Mouse (Mus musculus): ENCODE measurements around the gene Elmod3.

The Elmod3 gene

DNA sequence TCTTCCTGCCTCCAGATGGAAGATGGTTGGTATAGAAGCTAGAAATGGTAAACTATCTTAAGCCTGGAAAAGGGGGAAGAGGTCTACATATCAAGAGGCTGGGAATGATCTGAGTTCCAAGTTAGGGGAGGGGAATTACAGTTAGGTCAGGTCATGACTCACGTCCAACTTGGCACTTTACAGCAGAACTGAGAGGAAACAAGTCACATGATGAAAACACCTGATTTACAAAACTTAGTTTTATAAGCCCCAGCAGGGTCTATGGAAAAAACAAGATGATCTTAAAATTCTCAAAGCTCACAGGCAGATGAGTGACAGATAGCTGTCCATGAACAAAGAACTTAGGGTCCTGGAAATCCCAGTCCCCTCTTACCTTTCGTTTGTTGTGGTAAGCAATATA is 16.9 kb upstream of the Elmod3 start:
- no peak for DNase-seq (ENCODE audit: low read depth, low spot score)

DNA sequence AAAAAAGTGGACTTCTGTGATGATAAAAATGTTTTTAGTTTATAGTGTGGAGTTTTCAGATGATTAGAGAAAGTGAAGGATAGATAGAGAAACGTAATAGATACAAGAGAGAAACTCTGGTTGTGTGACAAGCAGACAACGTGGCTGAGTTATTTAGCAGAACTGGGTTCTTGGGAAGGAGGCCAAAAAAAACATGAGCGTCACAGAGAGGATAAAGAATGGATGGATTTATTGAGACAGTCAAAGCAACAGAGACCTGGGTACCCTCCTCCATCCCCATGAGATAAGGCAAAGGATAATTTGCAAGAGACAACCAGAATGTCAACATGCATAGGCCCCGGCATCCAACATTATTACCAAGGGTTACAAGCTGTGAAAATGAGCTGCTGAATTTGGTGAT is 12.0 kb upstream of the Elmod3 start:
- no peak for DNase-seq (ENCODE audit: low read depth, low spot score)

DNA sequence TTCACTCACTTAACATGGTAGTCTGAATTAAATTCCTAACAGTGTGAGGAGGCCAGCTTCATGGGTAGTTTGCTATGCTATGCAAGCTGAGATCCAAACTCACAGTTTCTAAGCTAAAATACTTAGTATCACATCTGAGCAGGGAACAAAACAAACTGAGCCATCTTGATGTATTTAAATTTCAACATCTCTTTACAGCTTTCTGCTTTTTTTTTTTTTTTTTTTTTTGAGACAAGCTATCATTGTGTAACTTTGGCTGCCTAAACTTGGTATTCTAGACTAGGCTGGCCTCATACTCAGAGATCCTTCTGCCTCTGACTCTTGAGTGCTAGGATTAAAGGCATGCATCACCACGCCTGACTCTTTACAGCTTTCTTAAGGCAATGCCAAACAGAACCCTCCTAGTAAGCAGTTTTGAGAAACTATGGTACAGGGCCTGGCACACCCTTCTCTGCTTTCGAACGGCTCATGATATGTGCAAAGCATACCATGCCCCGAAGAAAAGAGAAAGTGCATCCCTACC is 10.5 kb upstream of the Elmod3 start:
- DNase-seq (ENCODE audit: low read depth, low spot score), result no peak

DNA sequence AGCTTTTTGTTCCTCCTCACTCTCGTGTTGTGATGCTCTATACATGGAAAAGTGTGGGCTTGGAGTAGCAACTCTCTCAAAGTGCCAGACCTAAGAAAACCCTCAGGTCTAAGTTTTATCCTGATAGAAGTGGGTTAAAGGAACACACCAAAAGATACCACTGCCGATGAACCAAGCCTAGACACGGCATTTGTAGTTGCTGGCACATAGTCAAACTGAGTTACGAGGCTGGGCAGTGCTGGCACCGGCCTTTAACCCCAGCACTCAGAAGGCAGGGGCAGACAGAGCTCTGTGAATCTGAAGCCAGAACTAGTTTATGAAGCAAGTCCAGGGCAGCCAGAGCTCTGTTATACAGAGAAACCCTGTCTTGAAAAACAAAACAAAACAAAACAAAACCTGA is 9.5 kb upstream of the Elmod3 start:
- DNase-seq (ENCODE audit: low read depth, low spot score), result no peak

DNA sequence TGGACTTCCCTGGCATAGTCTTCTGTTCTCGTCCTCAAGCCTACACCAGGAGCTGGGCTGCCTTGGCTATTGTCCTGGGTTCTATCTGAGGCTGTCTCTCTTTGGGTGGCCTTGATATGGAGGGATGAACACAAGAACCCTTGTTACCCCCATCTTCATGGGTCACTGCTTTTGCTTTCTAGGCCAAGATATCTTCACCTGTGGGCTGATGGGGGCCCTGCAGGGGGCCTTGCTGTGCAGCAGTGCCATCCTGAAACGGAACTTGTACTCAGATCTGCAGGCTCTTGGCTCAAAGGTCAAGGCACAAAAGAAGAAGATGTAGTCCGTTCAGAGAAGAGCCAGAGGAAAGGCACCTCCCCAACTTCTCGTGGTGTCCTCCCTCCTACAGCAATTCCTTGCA is 8.8 kb upstream of the Elmod3 start:
- DNase-seq (ENCODE audit: low read depth, low spot score), result no peak

DNA sequence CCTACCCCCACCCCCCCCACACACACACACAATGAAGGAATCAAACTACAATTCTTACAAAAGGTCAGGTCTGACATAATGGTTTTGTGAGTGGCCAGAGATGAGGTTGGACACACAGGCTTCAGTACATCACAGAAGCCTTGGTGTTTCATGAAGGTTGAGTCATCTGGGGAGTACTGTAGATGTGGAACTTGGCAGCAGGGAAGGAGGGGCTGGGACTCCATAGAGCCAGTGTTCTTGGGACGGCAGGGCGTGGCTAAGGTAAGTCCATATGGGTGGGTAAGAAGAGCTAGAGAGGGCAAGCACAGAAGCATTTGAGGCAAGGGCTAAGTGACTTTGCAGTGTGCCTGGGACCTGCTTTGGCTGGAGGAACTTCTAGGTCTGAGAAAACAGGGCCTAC is 5.9 kb upstream of the Elmod3 start:
- DNase-seq (ENCODE audit: low read depth, low spot score), result no peak

DNA sequence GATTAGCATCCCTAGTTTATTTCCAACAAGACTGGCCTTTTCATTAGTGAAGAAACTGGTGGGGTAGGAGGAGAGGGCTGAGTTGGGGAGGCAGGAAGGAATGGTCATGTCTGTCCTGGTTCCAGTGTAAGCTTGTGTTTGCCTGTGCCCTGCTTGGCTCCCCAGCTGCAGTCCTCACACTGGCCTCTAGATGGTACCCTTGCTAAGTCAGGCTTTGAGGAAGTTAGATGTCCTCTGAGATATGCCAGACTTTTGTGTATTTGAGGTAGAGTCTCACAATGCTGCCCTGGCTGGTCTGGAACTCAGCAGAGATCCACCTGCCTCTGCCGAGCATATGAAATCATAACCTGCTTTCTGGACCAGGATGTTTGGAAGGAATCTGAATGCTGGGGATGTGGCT is 3.5 kb upstream of the Elmod3 start:
- no peak for DNase-seq (ENCODE audit: low read depth, low spot score)

DNA sequence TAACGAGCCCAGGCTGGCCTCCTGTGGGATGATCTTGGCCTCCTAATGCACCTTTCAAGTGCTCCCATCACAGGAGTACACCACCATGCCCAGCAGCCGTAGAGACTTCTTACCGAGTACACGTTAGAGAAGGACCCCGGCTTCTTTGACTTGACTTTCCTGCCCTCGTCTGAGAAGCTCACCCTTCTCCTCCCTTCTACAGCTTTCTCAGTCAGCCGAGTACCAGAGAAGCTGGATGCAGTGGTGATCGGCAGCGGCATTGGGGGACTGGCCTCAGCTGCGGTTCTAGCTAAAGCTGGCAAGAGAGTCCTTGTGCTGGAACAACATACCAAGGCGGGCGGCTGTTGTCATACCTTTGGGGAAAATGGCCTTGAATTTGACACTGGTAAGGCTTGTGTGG is 2.6 kb upstream of the Elmod3 start:
- no peak for DNase-seq (ENCODE audit: low read depth, low spot score)

DNA sequence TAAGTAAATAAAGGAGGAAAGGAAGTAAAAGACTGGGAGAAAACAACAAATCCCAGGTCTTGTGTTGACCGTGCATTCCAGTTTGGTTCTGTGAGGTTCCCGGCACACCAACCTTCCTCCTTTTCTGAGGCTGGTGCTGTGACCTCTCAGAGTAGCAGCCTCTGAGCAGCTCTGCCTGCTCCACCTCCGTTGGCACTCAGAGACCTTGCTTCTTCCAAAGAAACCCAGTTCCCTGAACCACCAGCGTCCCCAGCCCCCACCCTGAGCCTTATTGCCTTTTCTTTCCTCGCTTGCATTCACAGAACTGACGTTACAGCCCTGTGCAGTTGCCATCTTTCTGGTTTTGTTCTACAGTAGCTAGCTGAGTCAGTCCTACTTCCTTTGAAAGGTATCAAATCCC is 2.0 kb upstream of the Elmod3 start:
- DNase-seq (ENCODE audit: low read depth, low spot score), result no peak

DNA sequence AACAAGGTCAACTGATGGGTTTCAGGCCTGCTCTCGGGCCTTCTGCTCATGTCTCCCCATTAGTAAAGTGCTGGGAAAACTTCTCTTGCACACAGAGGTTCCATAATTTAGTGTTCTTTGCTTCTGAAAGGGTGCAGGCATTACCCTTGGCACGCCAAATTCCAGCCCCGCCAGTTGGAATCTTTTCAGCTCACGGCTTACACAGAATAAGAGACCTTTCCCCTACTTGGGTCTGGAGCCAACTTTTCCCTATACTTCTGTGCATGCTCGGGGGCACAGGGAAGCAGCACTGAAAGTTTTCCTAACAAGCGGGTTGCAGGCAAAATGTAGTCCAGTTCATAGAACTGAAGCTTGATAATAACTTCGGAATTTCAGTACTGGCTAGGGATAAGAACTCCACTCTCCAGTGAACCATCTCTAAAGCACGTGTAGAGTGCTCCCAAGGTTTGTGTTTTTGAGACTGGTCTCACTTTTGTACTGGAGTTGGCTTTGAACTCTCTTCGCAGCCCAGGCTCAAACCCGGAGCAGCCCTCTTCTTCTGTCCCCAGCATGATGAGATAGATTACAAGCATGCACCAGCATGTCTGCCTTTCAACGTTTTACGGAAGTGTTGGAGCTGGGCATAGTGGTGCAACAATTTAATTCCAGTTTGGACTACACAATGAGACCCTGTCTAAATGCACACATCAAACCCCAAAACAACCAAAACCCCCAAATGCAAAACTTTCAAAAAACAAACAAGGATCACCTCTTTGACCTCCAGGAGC is 761 bp upstream of the Elmod3 start:
- DNase-seq (ENCODE audit: low read depth, low spot score), result no peak

DNA sequence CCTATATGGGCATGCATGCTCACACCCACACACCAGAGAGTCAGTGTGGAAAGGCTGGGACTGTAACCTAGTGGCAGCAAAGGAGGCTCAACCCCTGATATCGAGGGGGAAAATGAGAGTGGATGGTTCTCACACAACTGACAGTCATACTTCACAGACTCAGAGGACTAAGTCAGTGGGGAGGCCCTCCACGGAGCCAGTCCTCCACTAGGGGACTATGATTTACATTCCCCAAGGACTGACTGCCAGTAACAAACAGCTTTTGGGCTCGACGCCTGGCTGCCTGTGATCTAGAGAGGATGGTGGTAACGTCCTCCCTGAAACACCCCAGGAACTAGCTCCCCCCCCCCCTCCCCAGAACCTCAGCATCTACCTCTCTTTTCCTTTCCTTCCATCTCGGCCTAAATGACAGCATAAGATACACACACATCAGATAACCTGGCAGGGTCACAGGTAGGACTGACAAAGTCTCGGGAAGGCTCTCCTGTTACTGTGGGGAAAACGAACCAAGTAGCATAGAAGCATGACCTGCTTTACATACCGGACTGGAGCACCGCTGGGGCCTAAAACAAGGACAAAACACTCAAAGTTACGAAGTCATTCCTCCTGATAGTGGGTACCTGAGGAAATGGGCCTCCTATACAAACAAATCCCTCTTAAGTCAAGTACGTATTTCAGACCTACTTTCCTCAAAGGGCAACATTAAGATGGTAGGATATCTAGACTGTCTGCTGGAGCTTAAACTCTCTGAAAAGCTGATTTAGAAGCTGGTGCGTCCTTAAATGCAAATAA is 934 bp downstream of the Elmod3 start:
- DNase-seq (ENCODE audit: low read depth, low spot score), result no peak

DNA sequence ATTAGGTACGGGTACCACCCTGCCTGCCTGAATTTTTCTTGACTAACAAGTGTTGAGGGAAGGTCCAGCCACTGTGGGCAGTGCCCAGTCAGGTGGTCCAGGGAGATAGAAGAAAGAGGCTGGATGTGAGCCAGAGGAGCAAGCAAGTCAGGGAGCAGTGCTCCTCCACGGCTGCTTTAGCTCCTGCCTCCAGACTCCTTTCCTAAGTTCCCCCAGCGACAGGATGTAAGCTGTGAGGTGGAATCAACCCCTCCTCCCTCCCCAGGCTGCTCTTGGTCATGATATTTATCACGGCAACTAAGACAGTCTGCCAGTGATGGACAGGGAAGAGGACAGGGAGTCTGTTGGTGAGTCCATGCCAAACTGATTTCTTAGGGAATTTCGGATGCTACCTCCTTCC is 4.3 kb downstream of the Elmod3 start:
- no peak for DNase-seq (ENCODE audit: low read depth, low spot score)

DNA sequence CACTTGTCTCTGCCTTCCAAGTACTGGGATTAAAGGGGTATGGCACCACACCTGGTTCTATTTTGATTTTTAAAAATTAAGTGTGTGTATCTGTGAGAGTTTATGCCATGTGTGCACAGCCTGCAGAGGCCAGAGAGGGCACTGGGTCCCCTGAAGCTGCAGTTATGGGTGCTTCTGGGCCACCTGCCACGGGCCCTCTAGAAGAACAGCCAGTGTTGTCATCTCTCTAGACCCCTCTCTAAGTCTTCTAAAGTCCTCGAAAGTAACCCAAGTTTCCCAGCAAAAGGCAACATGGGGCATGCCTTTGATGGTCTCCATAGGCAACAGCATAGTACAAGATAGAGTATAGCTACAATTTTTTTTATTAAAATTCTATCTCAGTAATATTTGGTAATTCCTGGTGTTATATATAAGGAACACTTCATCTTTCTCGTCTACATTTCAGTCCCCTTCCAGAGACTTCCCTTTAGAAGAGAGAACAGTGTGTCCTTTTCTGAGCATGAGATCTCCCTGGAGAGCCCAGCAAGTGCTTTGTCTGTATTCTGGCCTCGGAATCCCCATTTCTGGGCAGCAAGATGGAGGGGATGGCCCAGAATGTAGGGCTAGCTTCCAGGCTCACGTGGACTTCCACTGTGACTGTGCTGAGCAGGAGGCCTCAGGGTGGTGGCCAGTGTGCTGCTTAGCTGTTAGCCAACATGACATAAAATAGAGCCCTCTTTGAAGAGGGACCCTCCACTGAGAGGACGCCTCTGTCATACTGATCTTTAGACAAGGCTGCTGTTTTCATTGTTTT is 5.0 kb downstream of the Elmod3 start:
- DNase-seq (ENCODE audit: low read depth, low spot score), result no peak

DNA sequence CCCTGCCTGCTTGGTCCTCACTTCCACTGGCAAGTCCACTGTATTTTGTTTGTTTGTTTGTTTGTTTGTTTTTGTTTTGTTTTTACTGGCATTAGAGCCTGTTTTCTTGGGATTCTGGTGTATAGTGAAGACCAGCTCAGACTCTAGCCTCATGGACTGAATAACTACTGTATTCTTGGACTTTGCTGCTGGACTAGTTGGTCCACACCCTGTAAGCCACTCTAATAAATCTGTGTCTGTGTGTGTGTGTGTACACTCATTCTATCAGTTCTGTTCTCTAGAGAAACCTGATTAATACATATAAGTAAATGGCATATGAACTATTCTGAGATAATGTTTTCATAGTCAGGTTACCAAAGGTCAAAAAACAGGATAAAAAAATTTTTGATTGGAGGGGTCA is 8.1 kb downstream of the Elmod3 start:
- DNase-seq (ENCODE audit: low read depth, low spot score), result no peak

DNA sequence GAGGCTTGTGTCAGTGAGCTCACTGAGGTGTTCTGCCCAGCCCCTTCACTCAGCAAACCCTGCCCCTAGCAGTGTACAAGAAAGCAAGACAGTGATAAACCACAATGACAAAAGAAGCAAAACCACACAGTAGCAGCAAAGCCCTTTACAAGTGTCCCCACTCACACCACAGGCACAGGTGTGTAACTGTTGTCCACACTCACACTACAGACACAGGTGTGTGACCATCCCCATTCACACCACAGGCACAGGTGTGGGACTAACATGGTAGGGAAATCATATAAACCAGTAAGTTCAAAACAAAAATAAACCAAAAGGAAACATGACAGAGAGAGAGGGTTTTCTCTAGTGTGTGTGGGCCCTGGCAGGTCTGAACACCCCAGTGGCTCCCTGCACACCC is 9.9 kb downstream of the Elmod3 start:
- DNase-seq (ENCODE audit: low read depth, low spot score), result no peak

DNA sequence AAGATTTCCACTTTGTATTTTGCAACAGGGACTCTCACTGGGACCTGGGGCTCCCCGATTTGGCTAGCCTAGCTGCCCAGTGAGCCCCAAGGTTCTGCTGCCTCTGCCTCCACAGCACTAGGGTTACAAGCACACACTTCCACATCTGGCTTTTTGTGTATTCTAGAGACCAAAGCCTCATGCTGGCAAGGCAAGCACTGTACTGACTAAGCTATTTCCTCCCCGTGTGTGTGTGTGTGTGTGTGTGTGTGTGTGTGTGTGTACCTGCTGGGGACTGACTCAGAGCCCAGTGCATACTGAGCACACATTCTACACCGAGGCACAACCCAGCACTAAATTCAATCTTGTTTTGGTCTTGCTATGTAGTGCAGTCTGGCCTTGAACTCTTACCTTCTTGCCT is 11.5 kb downstream of the Elmod3 start:
- no peak for DNase-seq (ENCODE audit: low read depth, low spot score)

DNA sequence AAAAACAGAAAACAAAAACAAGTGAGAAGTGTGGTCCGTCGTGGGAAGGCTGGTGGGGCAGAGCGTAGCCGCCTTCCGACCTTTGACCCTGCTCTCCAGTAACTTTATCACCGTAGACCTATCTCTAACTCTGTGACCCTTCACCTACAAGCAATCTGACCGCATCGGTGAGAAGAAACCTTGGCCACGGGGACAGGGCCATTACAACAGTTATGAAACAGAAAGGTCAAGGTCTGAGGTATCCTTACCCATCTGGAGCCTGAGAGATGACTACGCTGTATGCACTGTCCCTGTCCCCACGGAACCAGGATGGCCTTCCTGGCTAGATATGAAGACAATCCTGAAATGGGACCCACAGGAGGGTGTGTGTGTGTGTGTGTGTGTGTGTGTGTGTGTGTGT is 14.1 kb downstream of the Elmod3 start:
- no peak for DNase-seq (ENCODE audit: low read depth, low spot score)

DNA sequence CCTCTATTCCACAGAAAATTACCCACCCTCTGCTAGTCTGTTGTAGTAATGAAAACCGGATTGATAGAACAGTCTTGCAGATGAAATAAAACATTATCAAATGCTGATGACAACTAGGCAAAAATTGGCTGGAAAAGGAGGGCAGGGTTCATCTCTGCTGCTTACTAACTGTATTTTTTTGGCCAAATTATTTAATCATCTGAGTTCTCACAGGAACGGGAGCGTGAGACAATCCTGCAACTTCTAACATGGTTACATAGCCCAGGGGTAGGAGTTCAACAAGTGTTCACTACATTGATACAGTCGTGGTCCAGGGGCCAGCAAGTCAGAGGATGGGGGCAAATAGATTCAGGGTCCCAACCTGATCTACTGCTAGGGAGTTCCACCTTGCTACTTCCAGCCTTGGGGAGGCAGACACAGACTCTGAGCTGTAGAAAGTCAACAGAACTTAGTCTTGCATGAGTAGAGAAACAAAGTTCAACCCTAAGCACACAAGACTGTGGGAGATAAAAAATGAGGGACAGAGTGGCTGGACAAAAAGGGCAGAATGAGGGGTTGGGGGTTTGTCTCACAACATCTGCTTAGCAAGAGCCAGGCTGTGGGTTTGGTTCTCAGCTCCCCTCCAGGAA is 14.9 kb downstream of the Elmod3 start:
- DNase-seq (ENCODE audit: low read depth, low spot score), result no peak

DNA sequence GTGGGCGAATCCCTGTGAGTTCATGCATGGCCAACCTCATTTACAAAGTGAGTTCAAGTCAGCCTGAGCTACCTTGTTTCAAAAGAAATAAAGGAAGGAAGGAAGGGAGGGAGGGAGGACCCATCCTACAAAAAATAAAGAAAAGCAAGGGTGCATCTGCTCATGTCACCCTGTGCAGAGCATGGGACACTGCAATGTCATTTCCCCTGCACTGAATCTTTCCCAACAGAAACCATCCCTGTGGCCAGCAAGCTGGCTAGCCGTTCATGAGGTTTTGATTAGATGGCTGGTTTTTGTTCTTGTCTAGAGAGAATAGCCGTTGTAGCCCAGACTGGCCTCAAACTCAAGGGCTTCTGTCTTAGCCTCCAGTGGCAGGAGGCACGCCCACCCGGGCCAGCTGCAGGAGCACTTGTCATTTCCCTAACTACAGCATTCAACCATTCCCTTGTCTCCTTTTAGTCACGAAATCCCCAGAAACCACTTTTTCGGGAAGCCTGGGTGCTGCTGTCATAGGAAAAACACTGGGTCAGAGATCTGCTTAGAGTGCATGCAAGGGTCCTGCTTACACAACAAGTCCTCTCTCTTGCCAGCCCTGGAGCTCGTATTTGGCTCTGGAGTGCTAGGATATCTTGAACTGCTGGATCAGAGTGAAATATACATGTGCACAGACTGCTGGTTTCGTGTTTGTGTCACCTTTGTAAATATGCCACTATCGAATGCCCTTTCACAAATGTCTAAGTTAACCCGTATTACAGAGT is 16.4 kb downstream of the Elmod3 start:
- no peak for DNase-seq (ENCODE audit: low read depth, low spot score)

DNA sequence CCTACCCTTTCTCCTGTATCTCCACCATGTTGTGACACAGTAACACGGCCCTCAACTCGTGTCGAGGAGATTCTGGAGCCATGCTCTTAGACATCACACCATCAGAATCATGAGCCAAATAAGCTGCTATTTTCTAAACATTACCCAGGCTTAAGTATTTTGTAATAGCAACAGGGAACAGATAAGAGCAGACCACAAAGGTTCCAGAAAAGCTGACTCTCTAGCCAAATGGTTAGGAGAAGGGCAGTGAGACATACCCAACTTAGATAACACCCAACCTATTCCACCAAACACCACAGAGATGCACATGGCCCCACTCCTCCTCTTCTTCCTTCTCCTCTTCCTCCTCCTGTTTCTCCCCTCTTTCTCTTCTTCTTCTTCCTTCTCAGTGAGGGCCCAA is 22.2 kb downstream of the Elmod3 start:
- no peak for DNase-seq (ENCODE audit: low read depth, low spot score)

DNA sequence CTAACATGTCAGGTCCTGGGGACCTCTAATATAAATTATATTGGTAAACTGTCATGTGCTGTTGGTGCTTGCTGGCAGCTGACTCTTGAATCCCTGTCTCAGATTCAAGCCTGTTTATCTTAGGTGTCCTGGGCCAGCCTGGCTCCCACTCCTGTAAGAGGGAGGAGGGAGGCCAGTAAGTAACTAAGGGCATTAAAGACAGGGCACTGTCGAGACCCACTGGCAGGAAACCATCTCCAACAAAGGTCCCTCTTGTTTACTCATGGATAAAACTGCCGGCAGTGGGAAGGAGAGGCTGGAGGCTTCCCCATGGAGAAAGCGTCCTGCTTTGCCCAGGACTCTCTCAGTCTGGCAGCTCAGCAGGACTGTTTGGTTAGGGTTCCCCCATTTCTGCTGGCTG is 26.4 kb downstream of the Elmod3 start:
- DNase-seq (ENCODE audit: low read depth, low spot score), result no peak

All from retina, adult 2 months (tissue).